Mouse (Mus musculus): ENCODE measurements around the gene Rbp2. TPM values are rescaled to one million over a fixed set of nuclear protein-coding genes. Genes with fewer than 3 reads are reported as not detected.

Gene Rbp2
- total RNA-seq, 2 experiments from 2014 or later = not detected

DNA sequence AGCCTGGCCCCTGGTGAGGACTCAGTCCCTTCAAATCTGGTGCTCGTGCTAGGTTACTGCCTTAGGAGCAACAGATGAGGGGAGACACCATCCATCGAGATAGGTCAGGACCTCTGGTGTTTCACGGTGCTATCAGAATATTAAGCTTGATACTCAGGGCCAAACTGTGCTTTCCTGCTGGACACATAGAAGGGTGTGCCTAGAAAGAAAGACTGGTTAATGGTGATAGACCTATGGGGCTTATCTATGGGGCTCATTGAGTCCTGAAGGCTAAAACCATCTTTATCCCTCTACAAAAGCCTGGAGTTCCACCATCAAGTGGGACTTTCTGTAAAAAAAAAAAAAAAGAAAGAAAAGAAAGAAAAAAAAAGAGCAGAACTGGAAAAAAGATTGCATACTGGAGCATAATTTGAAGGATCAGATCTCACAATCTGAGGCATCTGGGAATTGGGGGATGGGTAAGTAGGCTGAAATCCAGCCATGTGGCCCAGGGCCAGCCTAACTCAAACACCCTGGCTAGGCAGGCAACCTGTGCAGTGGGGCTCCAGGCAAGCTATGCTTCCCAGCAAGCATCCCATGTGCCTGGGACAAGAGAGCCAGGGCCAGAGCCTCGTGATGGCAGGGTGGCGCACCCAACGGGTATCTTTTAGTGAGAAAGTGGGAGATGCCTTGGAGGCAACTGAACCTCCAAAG lies 24.6 kb downstream of the Rbp2 start:
- intact Hi-C loops (cut with DNase I) = no loop called here
- DNase-seq = no peak

- no peak for DNase-seq
- intact Hi-C loops (cut with DNase I) = no loop called here
These were observed 38.0 kb downstream of the Rbp2 start for GRCm38 (mm10) chr9:98523872-98524271.

GRCm38 (mm10) chr9:98524786-98525542 lies 39.0 kb downstream of the Rbp2 start:
- intact Hi-C loops (cut with DNase I) = no loop called here
- no peak for DNase-seq

DNA sequence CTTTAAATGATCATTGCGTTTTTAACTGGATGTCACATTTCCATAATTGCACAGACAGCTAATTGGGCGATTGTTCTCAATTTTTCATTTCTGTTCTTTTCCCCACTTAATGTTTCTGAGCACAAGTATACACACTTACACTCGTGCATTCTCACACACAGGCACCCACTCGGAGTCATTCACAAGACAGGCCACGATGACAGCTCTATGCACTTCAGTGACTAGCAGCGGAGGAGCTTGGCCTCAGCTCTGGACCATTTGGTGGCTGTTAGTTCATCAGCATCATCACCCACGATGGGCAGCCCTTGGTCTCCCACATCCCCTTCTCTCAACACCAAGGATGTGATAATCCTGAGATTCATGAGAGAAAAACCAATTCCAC lies 39.6 kb downstream of the Rbp2 start:
- intact Hi-C loops (cut with DNase I) = no loop called here
- no peak for DNase-seq

- intact Hi-C loops (cut with DNase I) = no loop called here
- DNase-seq = no peak
These were observed 41.3 kb downstream of the Rbp2 start for GRCm38 (mm10) chr9:98527226-98527625.

GRCm38 (mm10) chr9:98529776-98530175 lies 43.9 kb downstream of the Rbp2 start:
- intact Hi-C loops (cut with DNase I) = loop anchor here (10.0 kb wide), 1 partner anchor 1235 kb away; no protein-coding TSS in a partner anchor
- DNase-seq = no peak

DNA sequence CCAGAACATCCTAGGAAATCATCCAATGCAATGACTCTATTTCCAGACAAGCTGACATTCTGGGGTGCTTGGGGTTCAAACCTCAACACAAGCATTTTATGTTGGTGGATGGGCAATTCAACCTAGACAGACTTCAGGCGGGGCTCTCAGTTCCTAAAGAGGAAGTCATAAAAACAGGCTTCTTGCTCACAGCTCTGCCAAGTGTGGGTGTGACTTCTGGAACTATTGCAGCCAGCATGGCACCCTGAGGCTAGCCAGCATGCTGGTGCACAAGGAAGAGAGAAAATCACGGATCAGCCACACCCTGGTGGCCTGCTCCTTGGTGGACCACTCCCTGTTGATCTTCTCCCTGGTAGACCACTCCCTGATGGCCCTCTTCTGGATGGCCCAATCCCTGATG lies 45.1 kb downstream of the Rbp2 start:
- intact Hi-C loops (cut with DNase I) = loop anchor here (10.0 kb wide), 1 partner anchor 1236 kb away; no protein-coding TSS in a partner anchor
- DNase-seq = no peak

DNA sequence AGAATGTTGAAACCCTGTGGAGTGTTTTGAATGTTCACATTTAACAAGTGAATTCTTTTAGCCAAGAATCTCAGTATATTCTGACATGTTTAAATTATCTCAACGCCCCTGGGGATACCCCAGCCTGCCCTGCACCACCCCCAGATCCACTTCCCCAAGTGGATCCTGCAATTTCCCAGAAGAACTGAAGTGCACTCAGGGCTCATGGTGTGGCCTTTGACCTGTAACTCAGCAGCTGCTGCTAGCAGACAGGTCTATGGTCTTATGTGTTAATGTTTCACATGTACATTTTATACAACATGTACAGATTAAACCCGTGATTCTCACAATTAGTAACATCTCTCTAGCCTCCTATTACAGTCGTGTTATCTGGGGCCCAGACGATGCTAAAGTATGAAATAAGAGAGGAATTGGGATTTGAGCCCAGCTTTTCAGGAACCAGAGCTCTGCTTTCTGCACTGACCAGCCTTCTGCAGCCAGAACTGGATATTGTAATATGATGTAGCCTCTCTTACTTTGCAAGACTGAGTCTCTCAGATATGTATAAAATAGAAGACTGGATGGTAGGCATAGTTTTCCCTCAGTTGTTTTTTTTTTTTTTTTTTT lies 48.9 kb downstream of the Rbp2 start:
- no peak for DNase-seq
- intact Hi-C loops (cut with DNase I) = loop anchor here (5.0 to 10.0 kb wide), 2 partner anchors 502 to 1240 kb away; partner anchors contain the start of gene Clstn2

GRCm38 (mm10) chr9:98535763-98536162 lies 49.8 kb downstream of the Rbp2 start:
- DNase-seq = no peak
- intact Hi-C loops (cut with DNase I) = loop anchor here (5.0 to 10.0 kb wide), 2 partner anchors 503 to 1241 kb away; partner anchors contain the start of gene Clstn2

DNA sequence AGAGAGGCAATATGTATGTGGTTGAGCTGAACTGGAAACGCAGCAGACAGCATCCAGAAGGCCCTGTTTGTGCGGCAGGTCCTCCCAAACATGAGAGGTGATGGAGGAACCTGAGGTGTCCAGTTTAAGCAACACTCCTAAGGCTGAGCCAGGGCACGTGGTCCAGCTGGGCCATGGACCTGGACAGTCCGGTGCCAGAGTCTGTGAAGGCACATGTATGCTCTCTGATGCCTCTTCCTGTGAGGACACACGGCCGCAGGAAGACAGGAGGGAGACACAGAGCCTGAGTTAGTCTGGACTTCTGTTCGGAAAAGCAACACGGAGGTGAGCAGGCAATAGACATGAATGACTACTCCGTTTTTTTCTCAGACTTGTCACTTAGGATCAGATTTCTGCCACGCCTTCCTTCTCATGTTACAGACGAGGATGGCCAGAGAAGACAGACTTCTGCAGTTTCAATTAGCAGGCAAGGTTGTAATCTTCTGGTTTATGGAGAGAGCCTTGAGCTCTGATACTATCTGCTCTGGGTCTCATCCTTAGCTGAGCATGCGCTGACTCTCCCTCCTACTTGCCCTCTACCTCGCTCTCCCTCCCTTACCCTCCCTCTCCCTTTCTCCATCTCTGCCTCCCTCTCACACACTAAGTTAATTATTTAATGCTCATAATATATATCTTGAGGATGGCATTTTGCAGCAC lies 52.2 kb downstream of the Rbp2 start:
- no peak for DNase-seq
- intact Hi-C loops (cut with DNase I) = loop anchor here (1.0 to 10.0 kb wide), 4 partner anchors 96 to 1243 kb away; partner anchors contain the start of gene Clstn2

GRCm38 (mm10) chr9:98538713-98539360 lies 52.9 kb downstream of the Rbp2 start:
- intact Hi-C loops (cut with DNase I) = loop anchor here (1.0 to 10.0 kb wide), 5 partner anchors 97 to 1244 kb away; partner anchors contain the start of gene Clstn2
- peak; percentile 50 to 58 for DNase-seq

GRCm38 (mm10) chr9:98544042-98544441 lies 58.1 kb downstream of the Rbp2 start:
- intact Hi-C loops (cut with DNase I) = loop anchor here (10.0 kb wide), 1 partner anchor 1369 kb away; no protein-coding TSS in a partner anchor
- DNase-seq = no peak

Other genes with a start within 250 kb of the Rbp2 start
- 10 to 100 TPM; 13.5 to 15.0 TPM for gene Nmnat3, start 198.7 kb upstream of the Rbp2 start, total RNA-seq (2021)
- 1 to 10 TPM; 6.7 to 7.5 TPM for gene Rbp1, start 63.2 kb upstream of the Rbp2 start, total RNA-seq (2021)
- 100 to 1,000 TPM; 106 to 107 TPM for gene Copb2, start 77.6 kb downstream of the Rbp2 start, total RNA-seq (2021)
- gene Mrps22, start 115.5 kb downstream of the Rbp2 start, total RNA-seq (2021) = 10 to 100 TPM; 31.5 to 34.5 TPM